ENCODE assay signal across 16 mouse cellular contexts in genomic region chr11:98455484-98455883, GRCm38 (mm10). TPM values are rescaled to one million over a fixed set of nuclear protein-coding genes. Genes with fewer than 3 reads are reported as not detected.
A peak's percentile ranks its signal among the peaks of the same experiment; 100 is the strongest.
DNase-seq lines count a peak whose midpoint lies in the region; ATAC-seq and TF ChIP-seq lines count a peak whose summit lies in the region.
"Had no signal": no experiment of that assay in that cellular context is flagged by ENCODE, and none has a peak within 500 bp of the region (broad histone marks: within the 10 kb centered on the region; RNA-seq: fewer than 3 reads in every experiment).

No protein-coding gene starts in this region.

- H3K36me3 ChIP-seq in E14TG2a.4 (ENCODE audit: insufficient read depth, low read length) = peaks cover 58% of the 10 kb centered on the region
- H3K36me3 ChIP-seq: G1E; heart, embryonic 13.5 days; hindbrain, embryonic 15.5 days; limb, embryonic 10.5 days had no signal

- H3K27me3 ChIP-seq in E14TG2a.4 (ENCODE audit: insufficient read depth, low read length) = peaks cover 23% of the 10 kb centered on the region

- H3K9me3 ChIP-seq in E14TG2a.4 (ENCODE audit: low read length) = no peaks in the 10 kb centered on the region
- H3K9me3 ChIP-seq: G1E; heart, embryonic 13.5 days; hindbrain, embryonic 15.5 days; limb, embryonic 10.5 days had no signal

- H3K4me3 ChIP-seq in lung, adult 2 months (replicated peaks; ENCODE audit: extremely low read depth, low read depth, low read length) = no peak overlapping the region
- no peak overlapping the region for H3K4me3 ChIP-seq in E14TG2a.4 (replicated peaks; ENCODE audit: low read length)
- H3K4me3 ChIP-seq: erythroblast, embryonic 14.5 days; heart, embryonic 13.5 days; hindbrain, embryonic 15.5 days; limb, embryonic 10.5 days had no signal

- 81% methylated on average over 4 of the region's 4 CpGs for WGBS in lung, adult 2 months

- no peak for TF ChIP-seq POLR2A in lung, adult 2 months (IDR thresholded peaks at IDR 0.05; ENCODE audit: borderline replicate concordance, extremely low read depth, low read depth, low read length)

- ATAC-seq in cerebellum, adult (ENCODE audit: insufficient number of reproducible peaks, low FRiP score, low TSS enrichment) = no peak

- H3K4me1 ChIP-seq in lung, adult 2 months (ENCODE audit: control insufficient read depth, insufficient read depth, low read length) = no peaks in the 10 kb centered on the region; the same call in 1 of the 2 replicates
- H3K4me1 ChIP-seq in E14TG2a.4 (replicated peaks; ENCODE audit: low read depth, low read length) = peaks cover 63% of the 10 kb centered on the region

- DNase-seq in cerebellum, postnatal 14 days = peak; percentile 10 to 50
- no peak for DNase-seq in lung, adult 2 months
- no peak for DNase-seq in lung, adult 18-20 months
- peak; percentile 76 for DNase-seq in induced T-regulatory cell, adult 2 months (ENCODE audit: low read depth)
- DNase-seq in gastrocnemius, postnatal 25 days = no peak
- no peak for DNase-seq in spleen, postnatal 14 days (ENCODE audit: low spot score in 2 of 2)
- DNase-seq: adrenal gland, postnatal 10 days; cerebellum, postnatal 10 days had no signal

- TF ChIP-seq CTCF in lung, adult 2 months (IDR thresholded peaks at IDR 0.05; ENCODE audit: insufficient read depth, low read length) = peak; percentile 12; the same call in 1 of the 2 replicates
- TF ChIP-seq CTCF in E14TG2a.4 (conservative IDR thresholded peaks at IDR 0.05; ENCODE audit: low read length) = peak; percentile 74

RNA-seq across cellular contexts. Expression of gene Grb7, which starts 9.3 kb away (rescaled TPM):
- polyA plus RNA-seq in lung, adult 2 months (2012; rRNA removed) = 48.0 and 48.9 TPM in 2 replicates
- under 1 TPM in 1 of 2 experiments, not detected in 1; 0.16 TPM for total RNA-seq in gastrocnemius, postnatal 25 days (2021)
- total RNA-seq: G1E had no signal
- polyA plus RNA-seq: G1E had no signal

RNA-seq across cellular contexts. Expression of gene Mien1, which starts 16.7 kb away (rescaled TPM):
- polyA plus RNA-seq in lung, adult 2 months (2012; rRNA removed) = 44.8 and 58.0 TPM in 2 replicates
- 10 to 100 TPM; 31.7 to 35.5 TPM for total RNA-seq in gastrocnemius, postnatal 25 days (2021)

RNA-seq across cellular contexts. Expression of gene Erbb2, which starts 43.2 kb away (rescaled TPM):
- polyA plus RNA-seq in lung, adult 2 months (2012; rRNA removed) = 31.7 and 33.8 TPM in 2 replicates
- 1 to 10 TPM; 2.0 to 2.3 TPM for total RNA-seq in gastrocnemius, postnatal 25 days (2021)
- polyA plus RNA-seq: G1E, macrophage had no signal

RNA-seq across cellular contexts. Expression of gene Pgap3, which starts 55.2 kb away (rescaled TPM):
- polyA plus RNA-seq in lung, adult 2 months (2012; rRNA removed) = 26.6 and 28.1 TPM in 2 replicates
- total RNA-seq in gastrocnemius, postnatal 25 days (2021) = 1 to 10 TPM; 1.9 to 2.1 TPM

Comparison
In these comparisons a context has a peak if more than half of its experiments do, and no peak if none do; other contexts are left out.
1. DNase-seq: peak in cerebellum, postnatal 14 days (2 of 2) and induced T-regulatory cell, adult 2 months (single experiment); none in lung, adult 2 months (single experiment), lung, adult 18-20 months (0 of 2), gastrocnemius, postnatal 25 days (single experiment) and spleen, postnatal 14 days (0 of 2).